Mouse (Mus musculus) 3T3-L1 (cell line): ENCODE data around the gene Chn2.

Experiments
- DNase-seq: peaks from one replicate; pipeline ENCODE4 v3.0.0-alpha.2; 2015; ENCODE audit warnings: low read depth, low spot score

Chn2 gene

DNA sequence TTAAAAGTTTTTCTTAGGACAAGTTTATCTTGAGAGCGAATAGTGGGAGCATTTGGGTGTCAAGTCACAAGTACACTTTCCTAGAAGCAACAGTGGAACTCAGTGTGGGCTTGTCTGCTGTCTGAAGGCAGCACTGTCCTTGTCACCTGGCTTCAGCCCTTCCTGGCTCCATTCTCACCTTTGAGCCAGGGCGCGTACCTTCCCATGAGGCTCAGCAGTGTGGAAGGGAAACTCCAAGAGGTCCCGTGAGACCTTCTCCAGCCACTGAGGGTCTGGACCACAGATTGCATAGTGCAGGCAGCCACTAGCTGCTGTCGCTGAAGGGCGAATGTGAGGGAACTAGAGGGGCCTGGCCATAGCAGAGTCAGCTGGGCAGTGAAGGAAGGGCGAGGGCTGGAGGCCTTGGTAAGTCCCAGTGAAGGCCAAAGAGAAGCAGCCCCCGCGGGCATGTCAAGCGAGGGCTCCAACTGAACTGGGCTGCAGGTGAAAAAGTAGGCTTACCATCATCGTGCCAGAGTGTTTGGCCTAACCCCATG, 293.8 kb downstream of the Chn2 start:
- no peak for DNase-seq

DNA sequence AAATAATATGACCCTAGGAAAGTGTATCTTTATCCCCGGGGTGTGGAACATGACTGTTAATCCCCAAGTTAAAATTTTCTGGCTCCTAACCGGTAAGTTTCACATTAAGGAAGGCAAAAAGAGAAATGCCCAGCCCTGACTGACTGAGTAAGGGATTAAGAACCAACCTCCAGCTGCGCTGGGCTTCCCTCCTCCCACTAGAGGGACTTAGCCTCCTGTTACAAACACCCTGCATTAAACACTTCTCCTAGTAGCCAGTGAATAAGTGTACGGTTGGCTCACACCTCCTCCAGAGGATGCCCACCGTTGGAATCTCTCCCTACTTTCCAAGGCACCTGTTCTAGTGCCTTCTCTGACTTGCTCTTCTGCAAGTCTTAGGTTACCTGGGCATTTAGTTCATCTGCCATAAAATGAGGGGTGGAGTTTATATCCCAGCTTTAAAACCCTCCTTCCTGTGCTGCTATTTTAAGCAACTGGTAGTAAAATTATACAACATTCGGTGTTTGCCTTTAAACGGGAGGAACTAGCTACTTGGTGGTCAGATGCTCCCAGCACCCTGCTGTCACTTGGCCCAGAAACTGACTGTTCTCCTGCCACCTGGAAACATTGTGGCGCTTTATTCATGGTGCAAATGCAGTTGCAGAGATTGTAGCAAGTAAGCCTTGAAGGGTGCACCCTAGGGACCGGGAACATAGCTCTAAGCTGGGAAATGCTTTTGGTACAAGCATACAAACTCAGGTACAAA, 294.5 kb downstream of the Chn2 start:
- DNase-seq = no peak

DNA sequence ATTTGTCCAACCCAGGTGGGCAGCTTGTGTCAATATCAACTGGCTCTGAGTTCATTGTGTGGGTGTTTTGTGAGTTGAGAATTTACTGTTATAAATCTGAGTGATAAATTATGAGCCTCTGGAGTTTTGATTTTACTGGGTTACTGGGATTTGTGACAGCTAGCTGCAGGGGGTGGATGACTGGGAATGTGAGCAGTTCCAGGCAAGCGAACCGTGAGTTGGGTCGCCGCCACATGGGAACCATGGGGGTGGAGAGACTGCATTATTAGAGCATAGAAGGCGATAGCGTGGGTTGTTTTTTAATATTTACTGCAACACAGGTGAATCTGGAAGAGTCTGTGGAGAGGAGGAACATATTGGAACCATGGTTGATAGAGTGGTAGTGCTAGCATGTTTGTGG, 298.0 kb downstream of the Chn2 start:
- DNase-seq = no peak

GRCm38 (mm10) chr6:54341133-54341532, 301.8 kb downstream of the Chn2 start:
- no peak for DNase-seq

- no peak for DNase-seq
These were observed 302.9 kb downstream of the Chn2 start for GRCm38 (mm10) chr6:54342223-54342622.
